Mouse (Mus musculus) lung, embryonic 16.5 days (tissue): ENCODE results near the gene Cel. TPM values are rescaled to one million over a fixed set of nuclear protein-coding genes. Genes with fewer than 3 reads are reported as not detected.
A peak's percentile ranks its signal among the peaks of the same experiment; 100 is the strongest.

Experiments used
- ATAC-seq: fragments of 200-750 bp; cut with Nextera tagmentation; 2 replicates; pipeline ENCODE4 v1.8.0; 2017; ENCODE audit warnings: low read depth, mild to moderate bottlenecking, moderate library complexity
- H3K27ac ChIP-seq: fragments of 300-500 bp; sonication (generic); 2 replicates; pipeline ENCODE4 v1.5.1; 2014; ENCODE audit warnings: mild to moderate bottlenecking, control low read depth, low read length
- H3K27me3 ChIP-seq: fragments of 300-500 bp; sonication (generic); 2 replicates; pipeline ENCODE4 v1.6.1; 2014; ENCODE audit warnings: low read depth, low read length, mixed read lengths; ENCODE audit not compliant: control insufficient read depth, insufficient read depth
- H3K36me3 ChIP-seq: fragments of 300-500 bp; sonication (generic); 2 replicates; pipeline ENCODE4 v1.6.1; 2014; ENCODE audit warnings: low read length; ENCODE audit not compliant: control insufficient read depth, insufficient read depth
- H3K4me1 ChIP-seq: fragments of 300-500 bp; sonication (generic); replicated peaks from 2 replicates; pipeline ENCODE4 v1.6.1; 2014; ENCODE audit warnings: low read length, mixed read lengths; ENCODE audit not compliant: control insufficient read depth, insufficient read depth
- H3K4me2 ChIP-seq: fragments of 300-500 bp; sonication (generic); 2 replicates; pipeline ENCODE4 v1.6.1; 2014; ENCODE audit warnings: low read depth, low read length, control low read depth
- H3K4me3 ChIP-seq: fragments of 300-500 bp; sonication (generic); 2 replicates; pipeline ENCODE4 v1.5.1; 2014; ENCODE audit warnings: mild to moderate bottlenecking, low read length, control low read depth
- H3K9ac ChIP-seq: fragments of 300-500 bp; sonication (generic); 2 replicates; pipeline ENCODE4 v1.6.1; 2014; ENCODE audit warnings: low read length, control low read depth
- H3K9me3 ChIP-seq: fragments of 300-500 bp; sonication (generic); 2 replicates; pipeline ENCODE4 v1.6.1; 2016; ENCODE audit warnings: low read length; ENCODE audit not compliant: control insufficient read depth
- WGBS: fragments of 180-500 bp; shearing (Covaris S2); extraction: QIAGEN DNeasy Blood & Tissue Kit; methylation state at CpG from one replicate; pipeline ENCODE4 v1.1.7; 2014; 5-methylcytosine and 5-hydroxymethylcytosine counted together
- polyA plus RNA-seq: library from polyadenylated mRNA; unstranded; fragments of >200 nt; fragmentation: Nextera tagmentation; extraction: Ambion mirVana; gene quantifications from 2 replicates; pipeline ENCODE4 v1.2.1, GENCODE M21; 2015

The Cel gene
- polyA plus RNA-seq, 1 experiment from 2014 or later, result 0.10 TPM

DNA sequence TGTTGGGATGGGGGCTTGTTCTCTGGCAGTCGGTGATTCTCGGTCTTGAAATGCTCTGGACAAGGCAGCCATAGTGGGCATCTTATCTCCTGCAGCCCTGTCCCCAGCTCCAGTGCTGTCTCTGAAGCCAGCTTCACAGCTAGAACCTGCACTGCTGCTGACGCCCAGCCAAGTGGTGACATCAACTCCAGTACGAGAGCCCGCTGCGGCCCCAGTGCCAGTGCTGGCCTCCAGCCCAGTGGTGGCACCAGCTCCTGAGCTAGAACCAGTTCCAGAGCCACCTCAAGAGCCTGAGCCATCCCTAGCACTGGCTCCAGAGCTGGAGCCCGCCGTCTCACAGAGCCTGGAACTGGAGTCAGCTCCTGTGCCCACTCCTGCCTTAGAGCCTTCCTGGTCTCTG, 19.3 kb downstream of the Cel start:
- no peak for ATAC-seq
- Histone ChIP-seq H3K9ac (no peak overlapping the region), H3K27me3 (no peaks in the 10 kb centered on the region), H3K9me3 (no peaks in the 10 kb centered on the region), H3K4me1 (peaks cover 12% of the 10 kb centered on the region), H3K4me2 (no peak overlapping the region), H3K27ac (no peak overlapping the region), H3K36me3 (peaks cover 19% of the 10 kb centered on the region), H3K4me3 (no peak overlapping the region)
- 87% methylated on average over 8 of the region's 8 CpGs for WGBS

DNA sequence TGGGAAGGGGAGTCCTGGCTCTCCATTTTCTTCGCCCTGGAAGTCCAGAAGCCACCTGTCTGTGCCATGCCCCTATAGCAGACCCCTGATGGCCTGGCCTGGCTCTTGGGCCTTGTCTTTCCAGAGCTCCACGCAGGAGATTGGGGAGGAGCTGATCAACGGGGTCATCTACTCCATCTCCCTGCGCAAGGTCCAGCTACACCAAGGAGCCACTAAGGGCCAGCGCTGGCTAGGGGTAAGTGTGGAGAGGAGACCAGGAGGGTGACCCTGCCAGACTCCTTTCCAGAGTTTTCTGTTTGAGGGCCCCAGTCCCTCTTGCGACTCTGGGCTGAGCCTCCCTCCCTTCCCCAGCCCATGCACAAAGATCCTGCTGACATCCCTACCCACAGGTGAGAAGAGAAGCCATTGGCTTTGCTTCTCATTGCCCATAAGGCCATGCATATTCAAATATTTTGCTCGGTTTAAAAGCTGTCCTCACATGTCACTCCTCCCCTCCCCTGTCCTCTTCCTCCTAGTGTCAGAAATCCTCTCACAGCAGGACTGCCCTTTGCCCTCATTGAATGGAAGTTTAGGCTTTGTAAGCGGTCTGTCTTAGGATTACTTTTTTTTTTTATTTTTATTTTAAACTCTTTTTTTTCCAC, 22.5 kb downstream of the Cel start:
- no peak for ATAC-seq
- Histone ChIP-seq H3K4me1 (peaks cover 35% of the 10 kb centered on the region), H3K27ac (no peak overlapping the region), H3K9me3 (no peaks in the 10 kb centered on the region), H3K4me3 (no peak overlapping the region), H3K27me3 (no peaks in the 10 kb centered on the region), H3K9ac (no peak overlapping the region), H3K4me2 (no peak overlapping the region), H3K36me3 (peaks cover 15% of the 10 kb centered on the region)
- WGBS, result 80% methylated on average over 8 of the region's 8 CpGs

GRCm38 (mm10) chr2:28539949-28540348, 23.3 kb downstream of the Cel start:
- Histone ChIP-seq H3K9ac (peak overlapping the region; percentile 49; the same call in 1 of the 2 replicates), H3K27me3 (no peaks in the 10 kb centered on the region), H3K4me2 (no peak overlapping the region), H3K4me3 (no peak overlapping the region), H3K36me3 (peaks cover 9% of the 10 kb centered on the region), H3K9me3 (no peaks in the 10 kb centered on the region), H3K27ac (peak overlapping the region; percentile 37), H3K4me1 (peaks cover 42% of the 10 kb centered on the region)
- 93% methylated on average over 2 of the region's 2 CpGs for WGBS
- no peak for ATAC-seq

GRCm38 (mm10) chr2:28539206-28539605, 24.0 kb downstream of the Cel start:
- Histone ChIP-seq H3K4me3 (no peak overlapping the region), H3K36me3 (peaks cover 9% of the 10 kb centered on the region), H3K9ac (peak overlapping the region; percentile 49), H3K4me2 (peak overlapping the region; percentile 17; the same call in 1 of the 2 replicates), H3K27me3 (no peaks in the 10 kb centered on the region), H3K4me1 (peaks cover 49% of the 10 kb centered on the region), H3K9me3 (no peaks in the 10 kb centered on the region), H3K27ac (peak overlapping the region; percentile 37)
- peak; percentile 68 for ATAC-seq
- 38% methylated on average over 7 of the region's 7 CpGs for WGBS

DNA sequence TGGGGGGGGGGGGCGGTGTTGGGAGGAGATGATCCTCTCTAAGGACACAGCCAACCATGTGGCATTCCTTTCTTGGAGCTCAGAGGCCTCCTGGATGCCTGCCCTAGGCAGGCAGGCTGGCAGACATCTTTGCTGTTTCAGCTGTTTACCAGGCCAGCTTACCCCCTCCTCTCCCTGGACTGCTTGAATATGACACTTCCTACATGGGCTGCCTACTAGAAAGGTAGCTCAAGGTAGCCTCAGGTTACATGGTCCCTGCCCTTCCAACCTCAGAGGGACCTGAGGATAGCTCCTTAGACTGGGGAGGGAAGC, 24.4 kb downstream of the Cel start:
- peaks cover 53% of the 10 kb centered on the region for H3K4me1 ChIP-seq
- H3K4me2 ChIP-seq, result no peak overlapping the region
- peak overlapping the region; percentile 37 for H3K27ac ChIP-seq
- WGBS, result 50% methylated on average over 1 of the region's 1 CpGs
- ATAC-seq, result no peak
- H3K27me3 ChIP-seq, result no peaks in the 10 kb centered on the region
- peaks cover 8% of the 10 kb centered on the region for H3K36me3 ChIP-seq
- H3K4me3 ChIP-seq, result no peak overlapping the region
- H3K9me3 ChIP-seq, result no peaks in the 10 kb centered on the region
- H3K9ac ChIP-seq, result no peak overlapping the region; the same call in 1 of the 2 replicates

- peaks cover 55% of the 10 kb centered on the region for H3K4me1 ChIP-seq
- ATAC-seq, result no peak
- no peak overlapping the region; the same call in 1 of the 2 replicates for H3K27ac ChIP-seq
- no peak overlapping the region for H3K4me3 ChIP-seq
- H3K4me2 ChIP-seq, result no peak overlapping the region
- H3K9ac ChIP-seq, result no peak overlapping the region
- 70% methylated on average over 8 of the region's 8 CpGs for WGBS
- H3K9me3 ChIP-seq, result no peaks in the 10 kb centered on the region
- no peaks in the 10 kb centered on the region for H3K27me3 ChIP-seq
- H3K36me3 ChIP-seq, result peaks cover 5% of the 10 kb centered on the region
Measured at GRCm38 (mm10) chr2:28537995-28538816, 25.0 kb downstream of the Cel start.

DNA sequence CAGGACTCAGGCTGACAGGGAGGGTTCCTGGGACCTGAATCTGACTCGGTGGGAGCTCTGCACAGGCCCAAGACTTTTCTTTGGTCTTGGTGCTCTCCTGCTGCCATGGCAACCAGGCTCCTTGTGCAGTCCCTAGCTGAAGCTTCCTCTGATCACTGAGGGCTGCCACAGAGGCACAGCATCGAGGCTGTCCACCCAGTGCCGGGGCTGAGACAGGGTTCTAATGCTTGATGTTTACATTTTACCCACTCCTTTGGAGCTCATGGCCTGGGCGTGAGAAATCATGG, 25.6 kb downstream of the Cel start:
- H3K9ac ChIP-seq, result no peak overlapping the region; the same call in 1 of the 2 replicates
- peaks cover 61% of the 10 kb centered on the region for H3K4me1 ChIP-seq
- no peak overlapping the region for H3K27ac ChIP-seq
- H3K4me3 ChIP-seq, result no peak overlapping the region
- H3K36me3 ChIP-seq, result peaks cover 5% of the 10 kb centered on the region
- H3K9me3 ChIP-seq, result no peaks in the 10 kb centered on the region
- H3K27me3 ChIP-seq, result no peaks in the 10 kb centered on the region
- 31% methylated on average over 4 of the region's 4 CpGs for WGBS
- no peak overlapping the region for H3K4me2 ChIP-seq
- no peak for ATAC-seq

DNA sequence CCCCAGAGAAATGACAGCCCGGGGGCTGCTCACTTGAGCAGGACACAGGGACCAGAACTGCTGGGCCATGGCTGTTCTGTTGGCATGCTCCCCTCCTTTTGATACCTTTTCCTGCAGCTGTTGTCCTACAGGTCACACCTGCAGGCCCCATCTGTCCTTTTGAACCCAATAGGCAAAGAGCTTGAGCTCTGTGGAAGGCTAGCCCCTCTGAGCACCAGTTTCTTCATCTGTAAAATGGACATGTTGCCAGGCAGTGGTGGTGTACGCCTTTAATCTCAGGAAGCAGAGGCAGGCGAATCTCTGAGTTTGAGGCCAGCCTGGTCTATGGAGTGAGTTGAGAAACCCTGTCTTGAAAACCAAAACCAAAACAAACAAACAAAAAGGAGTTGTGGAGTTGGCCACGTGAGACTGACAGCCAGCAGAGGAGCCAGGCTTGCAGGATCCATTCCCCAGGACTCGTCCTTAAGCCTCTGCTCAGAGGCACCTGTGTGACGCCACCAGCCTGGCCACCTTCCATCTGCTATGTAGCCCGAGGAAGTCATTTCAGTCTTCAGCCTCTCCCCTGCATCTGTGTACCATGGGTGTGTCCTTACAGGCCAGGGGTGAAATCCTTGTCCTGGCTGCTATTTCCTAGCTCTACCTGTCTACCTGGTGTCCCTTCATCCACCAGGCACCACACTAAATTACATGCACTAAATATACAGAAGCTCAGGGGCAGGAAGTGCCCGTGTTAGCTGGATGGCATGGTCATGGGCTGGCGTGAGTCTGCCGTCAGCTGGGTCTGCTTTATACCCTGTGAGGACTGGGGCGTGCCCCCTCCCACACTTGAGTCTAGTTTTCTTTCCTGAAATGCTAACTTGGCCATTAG, 26.2 kb downstream of the Cel start:
- H3K9me3 ChIP-seq, result no peaks in the 10 kb centered on the region
- no peak for ATAC-seq
- peaks cover 64% of the 10 kb centered on the region for H3K4me1 ChIP-seq
- H3K27me3 ChIP-seq, result no peaks in the 10 kb centered on the region
- H3K9ac ChIP-seq, result no peak overlapping the region; the same call in 1 of the 2 replicates
- peak overlapping the region; percentile 9; the same call in 1 of the 2 replicates for H3K27ac ChIP-seq
- no peaks in the 10 kb centered on the region; the same call in 1 of the 2 replicates for H3K36me3 ChIP-seq
- WGBS, result 64% methylated on average over 11 of the region's 11 CpGs
- H3K4me3 ChIP-seq, result no peak overlapping the region
- no peak overlapping the region for H3K4me2 ChIP-seq

DNA sequence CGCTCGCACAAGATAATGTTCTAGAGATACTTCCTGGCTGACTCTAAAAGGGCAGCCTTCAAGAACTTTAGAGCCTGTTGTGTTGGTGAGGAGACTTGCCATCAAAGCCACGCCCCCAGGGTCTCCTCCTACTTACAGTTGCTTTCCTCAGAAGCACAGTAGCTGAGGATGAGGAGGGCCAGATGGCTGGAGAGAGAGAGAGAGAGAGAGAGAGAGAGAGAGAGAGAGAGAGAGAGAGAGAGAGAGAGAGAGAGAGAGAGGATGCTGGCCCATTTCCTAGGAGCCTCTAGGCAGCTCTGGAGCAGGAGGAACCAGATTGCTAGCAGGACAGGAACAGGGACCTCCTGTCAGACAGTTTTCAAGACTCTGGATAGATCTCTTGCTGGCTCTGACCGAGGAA, 27.0 kb downstream of the Cel start:
- no peaks in the 10 kb centered on the region for H3K9me3 ChIP-seq
- peak; percentile 15; the same call in 1 of the 2 replicates for ATAC-seq
- WGBS, result 26% methylated on average over 4 of the region's 4 CpGs
- H3K27ac ChIP-seq, result peak overlapping the region; percentile 76
- H3K4me2 ChIP-seq, result no peak overlapping the region
- H3K4me3 ChIP-seq, result no peak overlapping the region
- no peak overlapping the region for H3K9ac ChIP-seq
- no peaks in the 10 kb centered on the region for H3K27me3 ChIP-seq
- H3K36me3 ChIP-seq, result no peaks in the 10 kb centered on the region
- peaks cover 64% of the 10 kb centered on the region for H3K4me1 ChIP-seq
